Mouse (Mus musculus) midbrain, postnatal 0 days (tissue): Measurements from ENCODE around the gene Gclc. TPM values are rescaled to one million over a fixed set of nuclear protein-coding genes. Genes with fewer than 3 reads are reported as not detected.
A peak's percentile ranks its signal among the peaks of the same experiment; 100 is the strongest.

Experiments
- ATAC-seq: fragments of 200-750 bp; cut with Nextera tagmentation; 2 replicates; pipeline ENCODE4 v1.8.0; 2017; ENCODE audit warnings: moderate number of reproducible peaks, mild to moderate bottlenecking, moderate TSS enrichment, moderate library complexity; ENCODE audit not compliant: low FRiP score
- DNase-seq: peaks from one replicate; pipeline ENCODE4 v3.0.0-alpha.2; 2015; ENCODE audit warnings: low spot score
- H3K27ac ChIP-seq: fragments of 300-500 bp; sonication (generic); 2 replicates; pipeline ENCODE4 v1.5.1; 2014; ENCODE audit warnings: low read depth, mild to moderate bottlenecking, low read length, mixed read lengths
- H3K27me3 ChIP-seq: fragments of 300-500 bp; sonication (generic); 2 replicates; pipeline ENCODE4 v1.6.1; 2014; ENCODE audit warnings: low read length, control low read depth, mixed read lengths; ENCODE audit not compliant: insufficient read depth
- H3K36me3 ChIP-seq: fragments of 300-500 bp; sonication (generic); 2 replicates; pipeline ENCODE4 v1.6.1; 2014; ENCODE audit warnings: low read length, control low read depth, mixed read lengths; ENCODE audit not compliant: insufficient read depth
- H3K4me1 ChIP-seq: fragments of 300-500 bp; sonication (generic); 2 replicates; pipeline ENCODE4 v1.6.1; 2014; ENCODE audit warnings: mild to moderate bottlenecking, control low read depth, antibody characterized with exemption, low read length, mixed read lengths; ENCODE audit not compliant: insufficient read depth
- H3K4me2 ChIP-seq: fragments of 300-500 bp; sonication (generic); 2 replicates; pipeline ENCODE4 v1.6.1; 2014; ENCODE audit warnings: low read depth, mild to moderate bottlenecking, low read length, mixed read lengths; ENCODE audit not compliant: poor library complexity, severe bottlenecking
- H3K4me3 ChIP-seq: fragments of 300-500 bp; sonication (generic); 2 replicates; pipeline ENCODE4 v1.5.1; 2014; ENCODE audit warnings: low read depth, mild to moderate bottlenecking, low read length, moderate library complexity
- H3K9ac ChIP-seq: fragments of 300-500 bp; sonication (generic); replicated peaks from 2 replicates; pipeline ENCODE4 v1.6.1; 2014; ENCODE audit warnings: mild to moderate bottlenecking, low read length, moderate library complexity, mixed read lengths; ENCODE audit not compliant: poor library complexity, severe bottlenecking
- H3K9me3 ChIP-seq: fragments of 300-500 bp; sonication (generic); 2 replicates; pipeline ENCODE4 v1.6.1; 2016; ENCODE audit warnings: low read length, control low read depth
- CTCF ChIP-seq: IDR thresholded peaks from 2 replicates; pipeline ENCODE4 v1.5.1; 2016; ENCODE audit warnings: antibody characterized with exemption, mild to moderate bottlenecking
- WGBS: fragments of 180-500 bp; shearing (Covaris S2); extraction: QIAGEN DNeasy Blood & Tissue Kit; methylation state at CpG from one replicate; pipeline ENCODE4 v1.1.7; 2014; 5-methylcytosine and 5-hydroxymethylcytosine counted together
- polyA plus RNA-seq: library from polyadenylated mRNA; unstranded; fragments of >200 nt; fragmentation: Nextera tagmentation; extraction: Ambion mirVana; gene quantifications from 2 replicates; pipeline ENCODE4 v1.2.1, GENCODE M21; 2015
- total RNA-seq: library from RNA; depleted of rRNA; stranded (reverse); fragments of >200 nt; gene quantifications from 2 replicates; pipeline ENCODE4 v1.2.3, GENCODE M21; 2014

Gene Gclc
- total and polyA plus RNA-seq, 2 experiments from 2014 or later = 15.7 to 29.7 TPM

DNA sequence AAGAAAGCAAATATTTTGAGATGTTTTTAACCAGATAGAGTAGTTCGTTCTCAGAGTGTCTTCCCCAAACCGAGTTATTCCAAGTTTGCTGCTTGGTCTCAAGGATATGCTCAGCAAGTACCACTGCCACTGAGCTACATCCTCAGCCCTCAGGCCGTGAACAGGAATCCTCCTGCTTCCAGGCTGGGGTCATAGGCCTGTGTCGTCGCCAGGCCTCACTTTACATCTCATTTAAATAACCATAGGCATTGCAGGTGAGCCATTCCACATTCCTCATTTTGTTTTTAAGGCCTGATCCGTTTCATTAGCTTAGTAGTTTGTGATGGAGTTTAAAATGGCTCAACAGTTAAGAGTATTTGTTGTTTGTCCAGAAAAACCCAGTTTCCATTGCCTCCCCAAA is 4.8 kb downstream of the Gclc start:
- WGBS = 61% methylated on average over 6 of the region's 6 CpGs
- Histone ChIP-seq H3K27ac (no peak overlapping the region), H3K36me3 (no peaks in the 10 kb centered on the region), H3K9me3 (no peaks in the 10 kb centered on the region), H3K27me3 (no peaks in the 10 kb centered on the region), H3K4me1 (peaks cover 5% of the 10 kb centered on the region; the same call in 1 of the 2 replicates), H3K4me2 (no peak overlapping the region), H3K9ac (no peak overlapping the region), H3K4me3 (no peak overlapping the region)
- ATAC-seq = no peak
- TF ChIP-seq CTCF = no peak
- DNase-seq = no peak

DNA sequence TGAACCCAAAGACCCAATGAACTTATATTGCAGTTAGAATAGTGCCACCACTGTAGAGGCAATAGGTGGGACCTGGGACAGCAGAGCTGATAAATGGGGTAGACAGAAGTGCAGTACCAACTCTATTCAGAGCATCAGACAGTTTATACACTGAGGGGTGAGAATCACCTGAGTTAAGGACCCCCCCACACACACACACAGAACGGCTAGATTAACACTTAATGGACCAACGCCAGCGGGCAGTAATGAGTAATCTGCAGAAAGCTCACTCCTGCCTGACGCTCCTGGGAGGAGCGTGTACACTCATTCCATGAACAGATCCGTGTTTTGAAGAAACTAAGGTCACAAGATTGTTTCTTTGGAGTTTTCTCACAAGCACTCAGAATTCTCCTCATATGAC is 5.4 kb downstream of the Gclc start:
- Histone ChIP-seq H3K4me1 (peaks cover 5% of the 10 kb centered on the region; the same call in 1 of the 2 replicates), H3K4me2 (no peak overlapping the region), H3K36me3 (no peaks in the 10 kb centered on the region), H3K9me3 (no peaks in the 10 kb centered on the region), H3K4me3 (no peak overlapping the region), H3K27ac (no peak overlapping the region), H3K27me3 (no peaks in the 10 kb centered on the region), H3K9ac (no peak overlapping the region)
- TF ChIP-seq CTCF = no peak
- DNase-seq = no peak
- ATAC-seq = no peak
- WGBS = 87% methylated on average over 6 of the region's 6 CpGs

GRCm38 (mm10) chr9:77766218-77766617 is 11.9 kb downstream of the Gclc start:
- no peak for DNase-seq
- Histone ChIP-seq H3K4me2 (no peak overlapping the region), H3K4me1 (no peaks in the 10 kb centered on the region; the same call in 1 of the 2 replicates), H3K9ac (no peak overlapping the region), H3K9me3 (no peaks in the 10 kb centered on the region), H3K4me3 (no peak overlapping the region), H3K36me3 (no peaks in the 10 kb centered on the region), H3K27me3 (no peaks in the 10 kb centered on the region), H3K27ac (no peak overlapping the region)
- TF ChIP-seq CTCF = no peak
- WGBS = 82% methylated on average over 8 of the region's 8 CpGs
- no peak for ATAC-seq

- no peaks in the 10 kb centered on the region for H3K9me3 ChIP-seq
- no peak overlapping the region for H3K9ac ChIP-seq
- no peak overlapping the region for H3K4me2 ChIP-seq
- 82% methylated on average over 3 of the region's 3 CpGs for WGBS
- H3K4me1 ChIP-seq = peaks cover 4% of the 10 kb centered on the region
- ATAC-seq (no peak), DNase-seq (no peak)
- no peaks in the 10 kb centered on the region for H3K36me3 ChIP-seq
- H3K4me3 ChIP-seq = no peak overlapping the region
- TF ChIP-seq CTCF = no peak
- H3K27ac ChIP-seq = no peak overlapping the region
- H3K27me3 ChIP-seq = no peaks in the 10 kb centered on the region
Observed at GRCm38 (mm10) chr9:77766767-77767166, 12.4 kb downstream of the Gclc start.

DNA sequence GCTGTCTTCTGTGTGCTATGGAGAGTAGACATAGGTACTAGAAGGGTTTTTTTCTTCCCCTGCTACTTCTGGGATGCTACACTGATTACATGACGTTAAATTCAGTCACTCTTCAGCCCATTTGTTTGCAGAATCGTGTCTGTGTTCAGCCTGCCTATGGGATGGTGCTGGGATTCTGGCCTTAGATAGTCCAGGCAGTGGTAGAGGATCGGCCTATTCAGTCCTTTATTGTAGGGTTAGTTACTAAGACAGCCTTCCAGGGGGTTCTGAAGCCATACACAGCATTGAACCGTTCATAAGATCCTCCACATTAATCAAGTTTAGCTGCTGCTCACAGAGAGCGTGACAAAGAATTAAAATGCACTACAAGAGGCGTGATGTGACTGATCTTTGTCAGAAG is 16.6 kb downstream of the Gclc start:
- no peak for ATAC-seq
- no peak overlapping the region for H3K9ac ChIP-seq

DNA sequence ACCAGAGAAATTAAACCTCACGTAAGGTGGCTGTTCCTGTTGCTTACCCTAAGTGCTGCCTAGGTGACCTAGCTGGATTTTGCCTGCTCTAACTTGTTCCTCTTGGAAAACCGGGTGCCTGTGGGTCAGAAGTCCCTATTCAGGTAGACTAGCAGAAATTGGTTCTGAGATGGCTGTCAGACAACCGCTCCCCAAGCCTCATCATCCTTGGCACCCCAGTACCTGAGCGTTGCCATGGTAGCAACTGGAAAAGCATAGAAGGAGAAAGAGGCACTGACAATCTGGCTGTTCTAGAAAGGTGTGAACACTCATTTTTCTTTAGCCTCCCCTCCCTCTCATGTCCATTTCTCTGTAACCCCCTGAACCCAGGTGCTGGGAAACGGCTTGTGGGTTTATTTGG is 17.0 kb downstream of the Gclc start:
- Histone ChIP-seq H3K9ac (no peak overlapping the region), H3K27ac (peak overlapping the region; percentile 58), H3K27me3 (no peaks in the 10 kb centered on the region), H3K9me3 (no peaks in the 10 kb centered on the region), H3K36me3 (no peaks in the 10 kb centered on the region), H3K4me2 (peak overlapping the region; percentile 29), H3K4me3 (no peak overlapping the region), H3K4me1 (peaks cover 10% of the 10 kb centered on the region)
- TF ChIP-seq CTCF = no peak
- DNase-seq = peak; percentile 39
- ATAC-seq = peak; percentile 59; the same call in 1 of the 2 replicates
- WGBS = 47% methylated on average over 5 of the region's 5 CpGs

More for the DNA sequence above, 16.6 kb downstream of the Gclc start:
- Histone ChIP-seq H3K4me2 (peak overlapping the region; percentile 29; the same call in 1 of the 2 replicates), H3K9me3 (no peaks in the 10 kb centered on the region), H3K36me3 (no peaks in the 10 kb centered on the region), H3K4me1 (peaks cover 10% of the 10 kb centered on the region), H3K27ac (peak overlapping the region; percentile 58; the same call in 1 of the 2 replicates), H3K27me3 (no peaks in the 10 kb centered on the region), H3K4me3 (no peak overlapping the region)
- DNase-seq = no peak
- TF ChIP-seq CTCF = no peak
- 24% methylated on average over 6 of the region's 6 CpGs for WGBS
